Mouse (Mus musculus): ENCODE data around the gene Rpl6.

GRCm38 (mm10) chr5:121198376-121198775 is 5.9 kb upstream of the Rpl6 start:
- TF ChIP-seq EP300 (optimal IDR thresholded peaks at IDR 0.05), result no peak
- TF ChIP-seq CTCF (IDR thresholded peaks at IDR 0.05; ENCODE audit: low read depth), result no peak

Measured in stomach, postnatal 0 days (tissue).